Mouse (Mus musculus): Measurements from ENCODE around the gene Auts2. TPM values are rescaled to one million over a fixed set of nuclear protein-coding genes. Genes with fewer than 3 reads are reported as not detected.

Auts2 gene
- polyA plus RNA-seq, 1 experiment from 2014 or later: 36.0 TPM

DNA sequence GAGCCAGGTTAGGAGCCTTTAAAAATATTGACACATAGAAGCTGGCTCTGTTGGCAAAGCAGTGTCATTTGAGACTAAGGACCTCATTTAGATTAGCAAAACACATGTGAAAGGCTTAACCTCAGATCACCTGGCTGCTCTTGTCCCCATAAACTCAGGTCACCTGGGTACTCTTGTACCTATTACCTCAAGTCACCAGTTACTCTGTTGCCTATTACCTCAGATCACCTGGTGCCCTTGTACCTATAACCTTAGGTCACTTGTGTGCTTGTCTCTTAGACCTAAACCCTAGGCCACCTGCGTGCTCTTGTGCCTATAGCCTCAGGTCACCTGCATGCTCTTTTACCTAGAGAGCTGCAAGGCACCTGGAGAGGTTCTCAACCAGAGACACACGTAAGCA is 928.9 kb downstream of the Auts2 start:
- peaks cover 45% of the 10 kb centered on the region for H3K27me3 ChIP-seq (ENCODE audit: control insufficient read depth, insufficient read depth, low read length)
- H3K27ac ChIP-seq (ENCODE audit: low read depth, low read length): no peak overlapping the region
- DNase-seq (ENCODE audit: low spot score, missing footprints) (no peak), ATAC-seq (ENCODE audit: low FRiP score) (no peak)
- no peak overlapping the region for H3K9ac ChIP-seq (ENCODE audit: low read length)
- no peaks in the 10 kb centered on the region for H3K9me3 ChIP-seq (ENCODE audit: control insufficient read depth, low read length)
- no peaks in the 10 kb centered on the region for H3K36me3 ChIP-seq (ENCODE audit: control insufficient read depth, insufficient read depth, low read length)
- WGBS: 94% methylated on average over 2 of the region's 2 CpGs
- no peak overlapping the region for H3K4me3 ChIP-seq (ENCODE audit: low read depth, low read length)
- peaks cover 7% of the 10 kb centered on the region for H3K4me1 ChIP-seq (ENCODE audit: control insufficient read depth, insufficient read depth, low read length)
- no peak overlapping the region for H3K4me2 ChIP-seq

DNA sequence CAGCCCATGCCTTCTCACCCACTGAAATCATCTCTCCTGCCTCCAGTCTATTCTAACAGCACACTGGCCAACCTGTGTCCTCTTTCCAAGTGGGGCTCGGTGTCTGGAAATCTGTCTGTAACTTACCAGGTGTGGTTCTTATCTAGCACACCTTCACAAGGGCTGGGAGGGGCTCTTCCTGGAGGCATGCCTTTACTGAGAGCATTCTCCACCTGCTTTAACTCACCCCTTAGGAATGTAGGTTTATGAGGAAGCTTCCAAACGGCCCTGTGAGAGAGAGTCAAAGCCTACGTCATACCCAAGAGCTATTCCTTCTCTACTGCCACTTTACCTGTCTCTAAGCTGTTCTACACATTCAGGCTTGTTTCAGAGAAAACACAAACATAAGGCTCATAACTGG is 929.8 kb downstream of the Auts2 start:
- peaks cover 40% of the 10 kb centered on the region for H3K27me3 ChIP-seq (ENCODE audit: control insufficient read depth, insufficient read depth, low read length)
- no peak for DNase-seq (ENCODE audit: low spot score, missing footprints)
- no peak overlapping the region for H3K4me2 ChIP-seq
- H3K4me3 ChIP-seq (ENCODE audit: low read depth, low read length): no peak overlapping the region
- no peaks in the 10 kb centered on the region for H3K9me3 ChIP-seq (ENCODE audit: control insufficient read depth, low read length)
- H3K36me3 ChIP-seq (ENCODE audit: control insufficient read depth, insufficient read depth, low read length): no peaks in the 10 kb centered on the region
- WGBS: 90% methylated on average over 3 of the region's 3 CpGs
- no peak for ATAC-seq (ENCODE audit: low FRiP score)
- H3K9ac ChIP-seq (ENCODE audit: low read length): no peak overlapping the region
- peaks cover 7% of the 10 kb centered on the region for H3K4me1 ChIP-seq (ENCODE audit: control insufficient read depth, insufficient read depth, low read length)
- H3K27ac ChIP-seq (ENCODE audit: low read depth, low read length): no peak overlapping the region

- no peaks in the 10 kb centered on the region for H3K4me1 ChIP-seq (ENCODE audit: control insufficient read depth, insufficient read depth, low read length)
- no peak overlapping the region for H3K27ac ChIP-seq (ENCODE audit: low read depth, low read length)
- H3K4me3 ChIP-seq (ENCODE audit: low read depth, low read length): no peak overlapping the region
- H3K9ac ChIP-seq (ENCODE audit: low read length): no peak overlapping the region
- H3K36me3 ChIP-seq (ENCODE audit: control insufficient read depth, insufficient read depth, low read length): no peaks in the 10 kb centered on the region
- peaks cover 15% of the 10 kb centered on the region for H3K27me3 ChIP-seq (ENCODE audit: control insufficient read depth, insufficient read depth, low read length)
- 86% methylated on average over 10 of the region's 10 CpGs for WGBS
- no peak for ATAC-seq (ENCODE audit: low FRiP score)
- DNase-seq (ENCODE audit: low spot score, missing footprints): no peak
- no peaks in the 10 kb centered on the region for H3K9me3 ChIP-seq (ENCODE audit: control insufficient read depth, low read length)
- H3K4me2 ChIP-seq: no peak overlapping the region
Measured at GRCm38 (mm10) chr5:131610702-131611101, 932.4 kb downstream of the Auts2 start.

DNA sequence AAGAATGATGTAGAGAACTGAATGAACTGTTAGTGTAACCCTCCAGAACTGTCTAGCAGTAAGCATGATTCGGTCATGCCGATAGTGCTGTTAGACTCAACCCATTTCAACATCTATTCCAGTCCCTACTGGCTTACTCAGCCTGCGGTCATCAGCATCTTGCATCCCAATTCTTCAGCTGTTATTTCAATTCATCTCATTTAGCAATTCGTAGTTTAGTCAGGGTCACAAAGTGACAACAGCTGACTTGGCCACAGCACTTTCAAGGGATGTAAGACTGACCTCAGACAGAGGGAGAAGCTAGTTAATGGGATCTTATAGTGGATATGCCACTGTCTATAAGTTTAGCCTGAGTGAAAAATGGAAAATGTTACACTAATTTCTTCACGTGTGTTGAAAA is 936.4 kb downstream of the Auts2 start:
- H3K36me3 ChIP-seq (ENCODE audit: control insufficient read depth, insufficient read depth, low read length): no peaks in the 10 kb centered on the region
- no peak overlapping the region for H3K27ac ChIP-seq (ENCODE audit: low read depth, low read length)
- no peaks in the 10 kb centered on the region; the same call in 1 of the 2 replicates for H3K27me3 ChIP-seq (ENCODE audit: control insufficient read depth, insufficient read depth, low read length)

GRCm38 (mm10) chr5:131601934-131602692 is 941.0 kb downstream of the Auts2 start:
- Histone ChIP-seq H3K27ac (ENCODE audit: low read depth, low read length) (peak overlapping the region; percentile 30; the same call in 1 of the 2 replicates), H3K9me3 (ENCODE audit: control insufficient read depth, low read length) (no peaks in the 10 kb centered on the region), H3K36me3 (ENCODE audit: control insufficient read depth, insufficient read depth, low read length) (no peaks in the 10 kb centered on the region), H3K4me2 (no peak overlapping the region), H3K27me3 (ENCODE audit: control insufficient read depth, insufficient read depth, low read length) (peaks cover 23% of the 10 kb centered on the region), H3K4me3 (ENCODE audit: low read depth, low read length) (no peak overlapping the region), H3K4me1 (ENCODE audit: control insufficient read depth, insufficient read depth, low read length) (peaks cover 41% of the 10 kb centered on the region), H3K9ac (ENCODE audit: low read length) (no peak overlapping the region)
- DNase-seq (ENCODE audit: low spot score, missing footprints) (no peak), ATAC-seq (ENCODE audit: low FRiP score) (no peak)
- 12% methylated on average over 7 of the region's 7 CpGs for WGBS

More for the DNA sequence above, 936.4 kb downstream of the Auts2 start:
- no peaks in the 10 kb centered on the region for H3K9me3 ChIP-seq (ENCODE audit: control insufficient read depth, low read length)
- ATAC-seq (ENCODE audit: low FRiP score): no peak
- WGBS: 89% methylated on average over 5 of the region's 5 CpGs
- peaks cover 11% of the 10 kb centered on the region for H3K4me1 ChIP-seq (ENCODE audit: control insufficient read depth, insufficient read depth, low read length)
- no peak overlapping the region for H3K4me2 ChIP-seq
- no peak overlapping the region for H3K9ac ChIP-seq (ENCODE audit: low read length)
- DNase-seq (ENCODE audit: low spot score, missing footprints): no peak
- no peak overlapping the region for H3K4me3 ChIP-seq (ENCODE audit: low read depth, low read length)

GRCm38 (mm10) chr5:131600325-131601125 is 942.6 kb downstream of the Auts2 start:
- peak overlapping the region; percentile 15; the same call in 1 of the 2 replicates for H3K4me2 ChIP-seq

GRCm38 (mm10) chr5:131597503-131597902 is 945.6 kb downstream of the Auts2 start:
- H3K27ac ChIP-seq (ENCODE audit: low read depth, low read length): no peak overlapping the region; the same call in 1 of the 2 replicates
- peaks cover 53% of the 10 kb centered on the region for H3K4me1 ChIP-seq (ENCODE audit: control insufficient read depth, insufficient read depth, low read length)
- 53% methylated on average over 3 of the region's 3 CpGs for WGBS
- no peaks in the 10 kb centered on the region for H3K9me3 ChIP-seq (ENCODE audit: control insufficient read depth, low read length)
- H3K27me3 ChIP-seq (ENCODE audit: control insufficient read depth, insufficient read depth, low read length): peaks cover 36% of the 10 kb centered on the region
- H3K9ac ChIP-seq (ENCODE audit: low read length): no peak overlapping the region; the same call in 1 of the 2 replicates
- H3K4me2 ChIP-seq: no peak overlapping the region
- DNase-seq (ENCODE audit: low spot score, missing footprints) (peak; percentile 87), ATAC-seq (ENCODE audit: low FRiP score) (no peak)
- no peak overlapping the region for H3K4me3 ChIP-seq (ENCODE audit: low read depth, low read length)
- H3K36me3 ChIP-seq (ENCODE audit: control insufficient read depth, insufficient read depth, low read length): no peaks in the 10 kb centered on the region

More at GRCm38 (mm10) chr5:131600325-131601125, 942.6 kb downstream of the Auts2 start:
- ATAC-seq (ENCODE audit: low FRiP score) (peak; percentile 84), DNase-seq (ENCODE audit: low spot score, missing footprints) (peak; percentile 95)
- no peak overlapping the region for H3K4me3 ChIP-seq (ENCODE audit: low read depth, low read length)
- H3K36me3 ChIP-seq (ENCODE audit: control insufficient read depth, insufficient read depth, low read length): no peaks in the 10 kb centered on the region
- H3K27ac ChIP-seq (ENCODE audit: low read depth, low read length): peak overlapping the region; percentile 21; the same call in 1 of the 2 replicates
- H3K9ac ChIP-seq (ENCODE audit: low read length): peak overlapping the region; percentile 4; the same call in 1 of the 2 replicates
- peaks cover 26% of the 10 kb centered on the region for H3K27me3 ChIP-seq (ENCODE audit: control insufficient read depth, insufficient read depth, low read length)
- H3K4me1 ChIP-seq (ENCODE audit: control insufficient read depth, insufficient read depth, low read length): peaks cover 57% of the 10 kb centered on the region
- H3K9me3 ChIP-seq (ENCODE audit: control insufficient read depth, low read length): no peaks in the 10 kb centered on the region
- 4% methylated on average over 14 of the region's 14 CpGs for WGBS

- H3K9me3 ChIP-seq (ENCODE audit: control insufficient read depth, low read length): no peaks in the 10 kb centered on the region
- H3K4me2 ChIP-seq: peak overlapping the region; percentile 16; the same call in 1 of the 2 replicates
- peaks cover 36% of the 10 kb centered on the region for H3K27me3 ChIP-seq (ENCODE audit: control insufficient read depth, insufficient read depth, low read length)
- ATAC-seq (ENCODE audit: low FRiP score): peak; percentile 72
- H3K4me3 ChIP-seq (ENCODE audit: low read depth, low read length): no peak overlapping the region
- no peaks in the 10 kb centered on the region for H3K36me3 ChIP-seq (ENCODE audit: control insufficient read depth, insufficient read depth, low read length)
- peak overlapping the region; percentile 22; the same call in 1 of the 2 replicates for H3K27ac ChIP-seq (ENCODE audit: low read depth, low read length)
- peak; percentile 92 for DNase-seq (ENCODE audit: low spot score, missing footprints)
- H3K9ac ChIP-seq (ENCODE audit: low read length): peak overlapping the region; percentile 16; the same call in 1 of the 2 replicates
- peaks cover 47% of the 10 kb centered on the region for H3K4me1 ChIP-seq (ENCODE audit: control insufficient read depth, insufficient read depth, low read length)
- WGBS: under 1% methylated on average over 10 of the region's 10 CpGs
Measured at GRCm38 (mm10) chr5:131596591-131596990, 946.6 kb downstream of the Auts2 start.

- H3K4me1 ChIP-seq (ENCODE audit: control insufficient read depth, insufficient read depth, low read length): peaks cover 39% of the 10 kb centered on the region
- H3K27ac ChIP-seq (ENCODE audit: low read depth, low read length): no peak overlapping the region
- H3K27me3 ChIP-seq (ENCODE audit: control insufficient read depth, insufficient read depth, low read length): peaks cover 39% of the 10 kb centered on the region
- no peak overlapping the region; the same call in 1 of the 2 replicates for H3K9ac ChIP-seq (ENCODE audit: low read length)
- H3K36me3 ChIP-seq (ENCODE audit: control insufficient read depth, insufficient read depth, low read length): no peaks in the 10 kb centered on the region
- H3K9me3 ChIP-seq (ENCODE audit: control insufficient read depth, low read length): no peaks in the 10 kb centered on the region
- no peak overlapping the region for H3K4me3 ChIP-seq (ENCODE audit: low read depth, low read length)
- ATAC-seq (ENCODE audit: low FRiP score) (no peak), DNase-seq (ENCODE audit: low spot score, missing footprints) (no peak)
- 6% methylated on average over 8 of the region's 8 CpGs for WGBS
- H3K4me2 ChIP-seq: no peak overlapping the region
Measured at GRCm38 (mm10) chr5:131595730-131596129, 947.4 kb downstream of the Auts2 start.

All from midbrain, embryonic 11.5 days (tissue).